Mouse (Mus musculus): ENCODE measurements around the gene Clec4f. TPM values are rescaled to one million over a fixed set of nuclear protein-coding genes. Genes with fewer than 3 reads are reported as not detected.

The Clec4f gene
- polyA plus RNA-seq, 1 experiment from 2014 or later: 3.7 TPM

DNA sequence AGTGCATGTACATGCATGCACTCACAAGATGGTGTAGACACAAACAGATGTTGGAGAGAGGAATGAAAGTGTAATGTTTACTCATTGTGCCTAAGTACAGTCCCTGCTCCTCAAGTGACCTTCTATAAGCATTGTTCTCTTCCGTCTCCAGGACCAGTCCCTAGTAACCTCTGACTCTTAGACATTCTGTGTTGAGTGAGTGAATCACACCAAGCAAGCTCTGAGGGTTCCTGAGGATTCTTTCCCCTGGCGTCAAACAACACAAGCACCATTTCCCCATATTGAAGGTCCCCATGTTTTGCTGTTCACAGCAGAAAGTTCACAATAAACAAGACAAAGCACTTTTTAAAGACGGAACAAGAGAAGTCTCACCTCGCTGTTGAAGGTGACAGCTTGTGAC, 24.2 kb downstream of the Clec4f start:
- Histone ChIP-seq H3K9me3 (replicated peaks) (no peaks in the 10 kb centered on the region), H3K27ac (no peak overlapping the region), H3K4me1 (replicated peaks) (no peaks in the 10 kb centered on the region), H3K4me2 (no peak overlapping the region), H3K36me3 (no peaks in the 10 kb centered on the region), H3K4me3 (replicated peaks) (no peak overlapping the region), H3K27me3 (no peaks in the 10 kb centered on the region; the same call in 1 of the 2 replicates), H3K9ac (no peak overlapping the region)
- ATAC-seq (ENCODE audit: low read depth) (no peak), DNase-seq (no peak)
- 58% methylated on average over 4 of the region's 4 CpGs for WGBS (ENCODE audit: insufficient replicate concordance)

DNA sequence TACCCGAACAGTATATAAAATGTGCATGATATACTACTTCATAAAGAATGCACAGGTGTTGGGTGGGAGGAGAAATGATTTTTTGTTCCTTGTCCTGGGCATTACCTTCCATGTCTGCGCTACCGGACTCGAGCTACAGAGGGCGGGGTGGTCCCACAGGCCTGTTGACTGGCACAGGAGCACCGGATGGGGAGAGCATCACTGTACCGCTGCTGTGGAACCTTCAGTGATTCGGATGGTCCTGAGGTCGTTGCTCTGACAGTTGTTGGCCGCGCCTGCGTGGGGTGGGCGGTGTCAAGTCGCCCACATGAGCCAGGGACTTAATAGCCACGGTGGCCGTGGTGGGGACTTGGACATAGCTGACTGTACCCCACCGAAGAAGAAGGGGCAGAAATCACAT, 29.2 kb downstream of the Clec4f start:
- DNase-seq: no peak
- Histone ChIP-seq H3K36me3 (no peaks in the 10 kb centered on the region), H3K4me2 (no peak overlapping the region), H3K27ac (no peak overlapping the region), H3K27me3 (peaks cover 4% of the 10 kb centered on the region; the same call in 1 of the 2 replicates), H3K9me3 (replicated peaks) (no peaks in the 10 kb centered on the region), H3K4me1 (replicated peaks) (no peaks in the 10 kb centered on the region), H3K4me3 (replicated peaks) (no peak overlapping the region), H3K9ac (no peak overlapping the region)
- 60% methylated on average over 17 of the region's 17 CpGs for WGBS (ENCODE audit: insufficient replicate concordance)
- ATAC-seq (ENCODE audit: low read depth): no peak

DNA sequence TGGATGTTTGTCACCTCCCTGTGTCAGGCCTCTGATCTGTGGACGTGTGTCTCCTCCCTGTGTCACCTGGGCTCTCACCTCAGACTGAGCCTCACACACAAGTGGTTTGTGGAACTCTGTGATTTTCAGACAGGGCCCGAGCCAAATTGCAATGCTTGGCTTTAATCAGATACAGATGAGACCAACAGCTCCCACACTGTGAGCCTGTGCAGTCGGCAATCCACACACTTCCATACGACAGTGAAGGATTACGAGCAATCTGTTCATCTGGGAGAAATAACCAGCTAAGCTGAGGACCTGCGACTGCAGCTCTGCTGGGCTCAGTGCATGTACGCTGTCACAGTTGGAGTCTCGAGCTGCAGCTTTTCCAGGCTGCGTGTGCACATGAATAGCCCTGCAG, 36.0 kb downstream of the Clec4f start:
- DNase-seq (no peak), ATAC-seq (ENCODE audit: low read depth) (no peak)
- no peak overlapping the region for H3K27ac ChIP-seq
- no peak overlapping the region for H3K4me3 ChIP-seq (replicated peaks)
- no peaks in the 10 kb centered on the region for H3K36me3 ChIP-seq
- no peaks in the 10 kb centered on the region for H3K4me1 ChIP-seq (replicated peaks)
- no peaks in the 10 kb centered on the region for H3K9me3 ChIP-seq (replicated peaks)
- no peak overlapping the region for H3K4me2 ChIP-seq
- H3K27me3 ChIP-seq: peaks cover 6% of the 10 kb centered on the region; the same call in 1 of the 2 replicates
- 60% methylated on average over 9 of the region's 9 CpGs for WGBS (ENCODE audit: insufficient replicate concordance)
- no peak overlapping the region for H3K9ac ChIP-seq

DNA sequence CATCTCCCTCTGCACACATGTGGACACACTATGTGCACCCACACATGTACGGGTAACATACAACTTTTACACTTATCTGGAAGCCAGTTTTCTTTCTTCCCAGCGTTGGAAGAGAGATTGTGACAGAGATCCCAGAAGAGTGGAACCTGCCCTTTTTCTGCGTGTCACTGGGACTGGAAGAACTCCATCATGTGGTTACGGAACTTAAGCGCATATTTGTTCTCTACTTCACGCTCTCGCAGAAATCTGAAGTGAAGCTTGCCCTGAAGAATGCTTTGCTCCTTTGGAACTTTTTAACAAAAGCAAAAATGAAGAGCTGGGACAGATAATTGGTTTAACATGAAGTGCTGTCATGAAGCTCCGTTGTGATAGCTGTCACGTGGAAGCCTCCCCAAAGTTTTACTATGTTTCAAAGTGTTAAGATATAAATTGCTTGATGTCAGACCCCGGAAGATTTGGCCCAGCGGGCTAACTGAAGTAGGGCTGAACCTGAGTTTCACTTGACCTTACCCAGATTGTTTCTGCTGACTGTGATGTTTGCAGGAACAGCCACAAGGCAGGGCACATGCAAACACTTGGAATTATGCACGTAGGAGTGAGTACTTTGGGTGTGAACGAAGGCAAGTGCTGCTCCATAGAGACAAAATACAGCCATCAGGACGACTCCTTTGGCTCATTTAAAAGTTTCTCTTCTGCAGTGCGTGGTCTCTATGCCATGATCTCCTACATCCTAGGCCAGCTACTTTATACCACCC, 38.2 kb downstream of the Clec4f start:
- no peak for DNase-seq
- 69% methylated on average over 15 of the region's 15 CpGs for WGBS (ENCODE audit: insufficient replicate concordance)
- H3K9me3 ChIP-seq (replicated peaks): no peaks in the 10 kb centered on the region
- no peaks in the 10 kb centered on the region for H3K4me1 ChIP-seq (replicated peaks)
- no peak overlapping the region for H3K4me2 ChIP-seq
- H3K9ac ChIP-seq: no peak overlapping the region
- ATAC-seq (ENCODE audit: low read depth): no peak
- no peak overlapping the region for H3K27ac ChIP-seq
- no peak overlapping the region for H3K4me3 ChIP-seq (replicated peaks)
- H3K27me3 ChIP-seq: peaks cover 3% of the 10 kb centered on the region; the same call in 1 of the 2 replicates
- no peaks in the 10 kb centered on the region for H3K36me3 ChIP-seq

DNA sequence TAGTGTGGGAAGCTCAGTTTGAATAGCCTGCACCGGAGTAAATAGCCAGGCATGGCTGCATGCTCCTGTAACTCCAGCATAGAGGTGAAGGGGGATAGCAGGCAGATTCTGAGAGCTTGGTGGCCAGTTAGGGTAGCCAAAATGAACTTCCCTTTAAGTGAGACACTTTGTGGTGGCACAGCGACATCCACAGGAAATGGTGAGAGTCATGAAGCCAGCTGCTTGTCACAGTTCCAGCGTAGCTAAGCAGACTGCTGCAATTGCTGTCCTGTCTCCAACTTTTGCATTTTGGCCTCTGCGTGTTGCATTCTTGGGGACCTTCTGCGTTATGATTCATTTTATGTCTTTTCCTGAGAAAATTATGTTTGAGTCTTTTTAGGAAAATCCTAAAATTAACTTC, 39.5 kb downstream of the Clec4f start:
- Histone ChIP-seq H3K36me3 (no peaks in the 10 kb centered on the region), H3K9ac (no peak overlapping the region), H3K27me3 (peaks cover 3% of the 10 kb centered on the region; the same call in 1 of the 2 replicates), H3K27ac (no peak overlapping the region), H3K4me1 (replicated peaks) (no peaks in the 10 kb centered on the region), H3K9me3 (replicated peaks) (no peaks in the 10 kb centered on the region), H3K4me3 (replicated peaks) (no peak overlapping the region), H3K4me2 (no peak overlapping the region)
- 37% methylated on average over 5 of the region's 5 CpGs for WGBS (ENCODE audit: insufficient replicate concordance)
- ATAC-seq (ENCODE audit: low read depth) (no peak), DNase-seq (no peak)

DNA sequence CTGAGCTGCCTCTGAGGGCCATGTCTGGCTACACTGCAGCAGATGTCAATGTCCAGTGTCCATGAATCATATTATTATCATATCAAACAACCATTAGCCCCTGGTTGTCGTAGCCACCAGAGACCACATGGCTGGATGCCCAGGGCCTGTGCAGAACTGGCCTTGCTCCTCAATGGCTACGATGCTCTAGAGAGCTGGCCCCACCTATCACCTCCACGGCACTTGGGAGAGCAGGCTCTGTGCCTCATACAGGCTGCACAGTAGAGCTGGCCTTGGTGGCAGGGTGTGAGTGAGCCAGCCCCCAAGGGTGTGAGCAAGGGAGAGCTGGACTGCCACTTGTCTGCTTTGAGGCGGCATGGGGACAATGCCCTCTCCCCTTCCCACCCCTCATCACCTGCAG, 41.5 kb downstream of the Clec4f start:
- H3K27ac ChIP-seq: no peak overlapping the region
- 75% methylated on average over 4 of the region's 4 CpGs for WGBS (ENCODE audit: insufficient replicate concordance)
- peaks cover 5% of the 10 kb centered on the region; the same call in 1 of the 2 replicates for H3K27me3 ChIP-seq
- no peak overlapping the region for H3K4me3 ChIP-seq (replicated peaks)
- DNase-seq (no peak), ATAC-seq (ENCODE audit: low read depth) (no peak)
- no peak overlapping the region for H3K4me2 ChIP-seq
- no peaks in the 10 kb centered on the region for H3K4me1 ChIP-seq (replicated peaks)
- no peaks in the 10 kb centered on the region for H3K9me3 ChIP-seq (replicated peaks)
- no peaks in the 10 kb centered on the region for H3K36me3 ChIP-seq
- H3K9ac ChIP-seq: no peak overlapping the region

DNA sequence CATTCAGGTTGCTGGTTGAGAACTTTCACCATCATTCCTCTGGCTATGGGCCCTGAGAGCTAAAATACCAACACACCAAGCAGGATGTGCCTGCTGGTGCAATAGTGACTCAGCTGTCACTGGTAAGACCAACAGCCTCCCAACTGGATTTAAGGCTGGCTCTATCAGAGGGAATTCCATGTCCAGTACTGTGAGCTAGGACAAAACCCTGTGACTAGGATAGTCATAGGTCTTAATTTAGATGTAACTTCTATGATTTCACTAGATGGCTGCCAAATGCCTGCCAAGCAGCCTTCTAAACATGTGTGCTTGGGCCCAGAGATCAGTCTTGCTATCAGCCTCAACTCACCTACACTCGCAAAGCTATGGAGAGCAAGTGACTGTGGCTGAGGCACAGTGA, 43.0 kb downstream of the Clec4f start:
- WGBS (ENCODE audit: insufficient replicate concordance): 79% methylated on average over 1 of the region's 1 CpGs
- no peaks in the 10 kb centered on the region for H3K4me1 ChIP-seq (replicated peaks)

DNA sequence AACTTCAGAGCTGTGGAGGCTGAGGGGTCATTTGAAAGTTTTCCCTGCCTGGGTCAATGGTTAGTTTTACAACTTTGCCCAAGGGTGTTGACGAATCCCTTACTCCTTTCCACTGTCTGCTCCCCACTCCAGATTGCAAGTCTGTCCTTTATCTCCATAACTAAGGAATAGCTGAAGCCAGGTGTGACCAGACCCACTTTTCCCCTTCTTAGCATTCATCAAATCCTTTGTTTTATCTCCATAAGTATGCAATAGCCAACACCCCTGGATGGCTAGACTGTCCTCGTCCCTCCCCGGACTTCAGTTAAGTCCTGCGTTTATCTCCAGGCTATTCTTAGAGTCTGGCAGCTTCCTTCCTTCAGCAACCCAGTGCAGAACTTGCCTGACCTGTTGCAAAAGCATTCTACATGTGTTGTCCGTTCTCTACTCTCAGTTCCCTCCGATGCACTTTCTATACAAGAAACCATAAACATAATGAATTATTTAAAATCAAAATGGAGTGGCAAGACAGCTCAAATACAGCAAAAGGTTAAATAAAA, 56.3 kb downstream of the Clec4f start:
- H3K9ac ChIP-seq: no peak overlapping the region
- 0 out of 2 replicates have a peak, but pooled peaks cover 5% of the 10 kb centered on the region for H3K4me1 ChIP-seq (replicated peaks)
- DNase-seq (no peak), ATAC-seq (ENCODE audit: low read depth) (no peak)
- H3K36me3 ChIP-seq: no peaks in the 10 kb centered on the region
- no peak overlapping the region for H3K27ac ChIP-seq
- no peak overlapping the region for H3K4me3 ChIP-seq (replicated peaks)
- peaks cover 7% of the 10 kb centered on the region; the same call in 1 of the 2 replicates for H3K27me3 ChIP-seq
- H3K9me3 ChIP-seq (replicated peaks): no peaks in the 10 kb centered on the region
- H3K4me2 ChIP-seq: peak overlapping the region; percentile 56; the same call in 1 of the 2 replicates
- 21% methylated on average over 6 of the region's 6 CpGs for WGBS (ENCODE audit: insufficient replicate concordance)

More for the DNA sequence above, 43.0 kb downstream of the Clec4f start:
- Histone ChIP-seq H3K27me3 (0 out of 2 replicates have a peak, but pooled peaks cover 3% of the 10 kb centered on the region), H3K27ac (no peak overlapping the region), H3K9me3 (replicated peaks) (no peaks in the 10 kb centered on the region), H3K9ac (no peak overlapping the region), H3K4me2 (no peak overlapping the region), H3K4me3 (replicated peaks) (no peak overlapping the region), H3K36me3 (no peaks in the 10 kb centered on the region)
- DNase-seq (no peak), ATAC-seq (ENCODE audit: low read depth) (no peak)

DNA sequence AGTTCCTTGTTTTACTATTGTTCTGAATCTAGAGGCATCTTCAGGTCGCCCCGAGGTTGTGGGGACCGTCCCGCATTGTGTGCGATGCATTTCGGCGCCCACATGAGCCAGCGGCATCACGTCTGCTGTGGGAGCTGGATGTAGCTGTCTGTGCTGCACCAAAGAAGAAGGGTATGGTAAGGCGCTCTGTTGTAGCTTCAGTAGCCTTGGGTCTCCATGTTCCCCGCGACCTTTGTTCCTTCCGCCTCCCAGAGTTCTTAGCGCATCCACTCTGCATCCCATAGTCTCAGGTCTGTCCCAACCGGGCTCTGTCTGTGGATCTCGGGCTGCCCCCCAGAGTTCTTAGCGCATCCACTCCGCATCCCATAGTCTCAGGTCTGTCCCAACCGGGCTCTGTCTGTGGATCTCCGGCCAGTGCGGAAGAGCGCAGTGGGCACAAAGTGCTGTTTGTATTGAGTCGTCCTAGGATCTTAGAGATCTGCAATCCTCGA, 56.9 kb downstream of the Clec4f start:
- Histone ChIP-seq H3K9me3 (replicated peaks) (no peaks in the 10 kb centered on the region), H3K27me3 (peaks cover 7% of the 10 kb centered on the region; the same call in 1 of the 2 replicates), H3K9ac (no peak overlapping the region), H3K4me3 (replicated peaks) (peak overlapping the region; percentile 36), H3K4me2 (peak overlapping the region; percentile 56), H3K4me1 (replicated peaks) (0 out of 2 replicates have a peak, but pooled peaks cover 5% of the 10 kb centered on the region), H3K36me3 (no peaks in the 10 kb centered on the region), H3K27ac (no peak overlapping the region)
- ATAC-seq (ENCODE audit: low read depth): no peak
- DNase-seq: no peak
- WGBS (ENCODE audit: insufficient replicate concordance): 33% methylated on average over 24 of the region's 24 CpGs

DNA sequence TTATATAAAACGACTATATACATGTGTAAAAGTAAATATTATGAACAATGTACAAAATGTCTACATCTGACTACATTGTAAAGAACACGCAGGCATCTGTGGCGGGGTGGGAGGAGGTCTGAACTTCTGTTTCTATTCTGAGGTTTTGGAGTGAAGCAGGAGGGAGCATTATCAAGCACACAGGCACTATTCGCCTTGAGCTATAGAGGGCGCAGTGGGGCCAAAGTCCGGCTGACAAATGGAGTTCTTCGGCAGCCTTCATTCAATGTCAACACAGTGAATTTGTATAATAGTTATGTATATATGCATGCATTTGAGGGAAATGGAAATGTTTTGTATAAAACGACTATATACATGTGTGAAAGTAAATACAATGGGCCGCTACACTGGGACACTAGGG, 57.3 kb downstream of the Clec4f start:
- H3K4me1 ChIP-seq (replicated peaks): 0 out of 2 replicates have a peak, but pooled peaks cover 5% of the 10 kb centered on the region
- 4% methylated on average over 9 of the region's 9 CpGs for WGBS (ENCODE audit: insufficient replicate concordance)
- ATAC-seq (ENCODE audit: low read depth) (no peak), DNase-seq (peak; percentile 25)
- no peaks in the 10 kb centered on the region for H3K36me3 ChIP-seq
- H3K27me3 ChIP-seq: peaks cover 7% of the 10 kb centered on the region; the same call in 1 of the 2 replicates
- H3K9ac ChIP-seq: no peak overlapping the region
- H3K4me3 ChIP-seq (replicated peaks): peak overlapping the region; percentile 36
- H3K4me2 ChIP-seq: peak overlapping the region; percentile 56
- no peak overlapping the region for H3K27ac ChIP-seq
- no peaks in the 10 kb centered on the region for H3K9me3 ChIP-seq (replicated peaks)

DNA sequence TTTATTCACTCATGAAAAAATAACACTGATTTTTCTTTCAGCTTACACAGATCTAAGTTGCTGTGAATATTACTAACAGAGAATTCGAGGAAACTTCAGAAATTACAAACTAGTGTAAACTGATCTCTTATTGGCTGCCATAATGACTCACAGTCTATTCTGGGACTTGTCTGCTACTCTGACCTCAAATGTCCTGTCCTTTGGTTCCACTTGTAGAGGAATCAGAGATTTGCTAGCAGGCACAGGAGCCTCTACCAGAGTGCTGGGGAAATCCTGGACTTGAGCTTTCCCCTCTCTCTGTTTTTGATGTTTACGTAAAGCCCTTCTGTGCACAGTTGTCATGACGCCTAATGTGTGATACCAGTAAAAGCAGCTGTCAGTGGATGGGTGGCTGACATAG, 58.0 kb downstream of the Clec4f start:
- no peaks in the 10 kb centered on the region for H3K36me3 ChIP-seq
- no peak for DNase-seq
- peaks cover 7% of the 10 kb centered on the region; the same call in 1 of the 2 replicates for H3K27me3 ChIP-seq
- ATAC-seq (ENCODE audit: low read depth): no peak
- H3K9me3 ChIP-seq (replicated peaks): no peaks in the 10 kb centered on the region
- no peak overlapping the region for H3K4me3 ChIP-seq (replicated peaks)
- H3K27ac ChIP-seq: no peak overlapping the region
- H3K4me1 ChIP-seq (replicated peaks): 0 out of 2 replicates have a peak, but pooled peaks cover 5% of the 10 kb centered on the region
- no peak overlapping the region for H3K9ac ChIP-seq
- H3K4me2 ChIP-seq: no peak overlapping the region
- WGBS (ENCODE audit: insufficient replicate concordance): 42% methylated on average over 3 of the region's 3 CpGs
